Mouse (Mus musculus) spleen, postnatal 36 days (tissue): ENCODE results near the gene Txndc17.
"Not testable (repeated sequence)": the region's sequence is repeated elsewhere in the genome, so short reads cannot be mapped to it uniquely, and the experiment has no call there.

Source experiments
- DNase-seq, 2 experiments: peaks; one replicate each; pipeline ENCODE4 v3.0.0; 2022; ENCODE audit warnings: low spot score in 2 of 2, mixed read lengths in 1 of 2

Gene Txndc17

GRCm38 (mm10) chr11:72207204-72207833 is at the start of gene Txndc17, which contains the start of gene 4933427D14Rik:
TSS of gene Txndc17 (plus strand) at chr11:72207547.
TSS of gene 4933427D14Rik (minus strand) at chr11:72207459.
- DNase-seq: peak; percentile 85 to 87

GRCm38 (mm10) chr11:72163198-72163597 is 44.1 kb upstream of the Txndc17 start:
- DNase-seq: no peak

- no peak for DNase-seq
These were observed 37.5 kb upstream of the Txndc17 start for GRCm38 (mm10) chr11:72169871-72170270.

- DNase-seq: not testable (repeated sequence)
These were observed 35.4 kb upstream of the Txndc17 start for GRCm38 (mm10) chr11:72171906-72172305.

GRCm38 (mm10) chr11:72173506-72173905 is 33.8 kb upstream of the Txndc17 start:
- no peak for DNase-seq

- DNase-seq: no peak
These were observed 32.6 kb upstream of the Txndc17 start for GRCm38 (mm10) chr11:72174721-72175120.

GRCm38 (mm10) chr11:72175966-72176365 is 31.4 kb upstream of the Txndc17 start:
- DNase-seq: no peak

GRCm38 (mm10) chr11:72176553-72176952 is 30.8 kb upstream of the Txndc17 start:
- DNase-seq: no peak

- DNase-seq: no peak
These were observed 26.8 kb upstream of the Txndc17 start for GRCm38 (mm10) chr11:72180556-72180955.

GRCm38 (mm10) chr11:72181136-72181535 is 26.2 kb upstream of the Txndc17 start:
- no peak for DNase-seq

- DNase-seq: no peak
These were observed 23.1 kb upstream of the Txndc17 start for GRCm38 (mm10) chr11:72184252-72184651.

GRCm38 (mm10) chr11:72190857-72191256 is 16.5 kb upstream of the Txndc17 start:
- DNase-seq: no peak

GRCm38 (mm10) chr11:72194259-72194658 is 13.1 kb upstream of the Txndc17 start:
- DNase-seq: no peak

GRCm38 (mm10) chr11:72196506-72196905 is 10.8 kb upstream of the Txndc17 start:
- DNase-seq: no peak

GRCm38 (mm10) chr11:72203440-72203839 is 3.9 kb upstream of the Txndc17 start:
- no peak for DNase-seq

- DNase-seq: no peak
These were observed 2.1 kb upstream of the Txndc17 start for GRCm38 (mm10) chr11:72205256-72205655.

GRCm38 (mm10) chr11:72206341-72207203 is 775 bp upstream of the Txndc17 start, which contains the start of gene Gm43951:
TSS of gene Gm43951 (minus strand) at chr11:72206840.
- DNase-seq: peak in 1 of 2 experiments; percentile 7

GRCm38 (mm10) chr11:72207834-72208377 is 559 bp downstream of the Txndc17 start:
- DNase-seq: no peak

GRCm38 (mm10) chr11:72214591-72215409 is 7.5 kb downstream of the Txndc17 start:
- peak; percentile 94 to 96 for DNase-seq

GRCm38 (mm10) chr11:72215410-72215797 is 8.1 kb downstream of the Txndc17 start, which contains the start of gene Med31:
TSS of gene Med31 (minus strand) at chr11:72215592.
- peak; percentile 68 to 77 for DNase-seq

GRCm38 (mm10) chr11:72217116-72217515 is 9.8 kb downstream of the Txndc17 start:
- DNase-seq: no peak
